Mouse (Mus musculus) ovary, adult 18-20 months (tissue): Measurements from ENCODE around the gene Tmem136.

Source experiments
- DNase-seq: peaks from one replicate; pipeline ENCODE4 v3.0.0; 2022; ENCODE audit warnings: low spot score, mixed read lengths

Gene Tmem136

GRCm38 (mm10) chr9:43108081-43108480, 8.3 kb downstream of the Tmem136 start:
- DNase-seq, result no peak

DNA sequence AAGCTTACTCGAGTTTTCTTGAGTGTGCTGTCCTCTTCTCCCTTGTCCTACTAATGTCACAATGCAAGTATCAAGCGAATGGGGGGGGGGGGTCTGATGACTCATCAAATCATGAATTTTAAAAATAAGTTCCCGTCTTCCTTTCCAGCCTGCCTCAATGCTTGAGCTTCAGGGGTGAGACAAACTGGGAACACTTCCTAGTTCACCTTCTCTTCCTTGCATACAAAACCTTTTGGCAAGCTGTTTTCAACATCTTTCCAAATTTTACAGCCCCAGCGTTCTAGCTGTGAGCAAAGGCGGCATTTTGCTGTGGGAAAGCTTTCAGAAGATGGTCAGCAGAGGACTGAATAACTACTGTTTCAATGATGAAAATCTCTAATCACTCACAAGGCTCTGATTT, 8.8 kb downstream of the Tmem136 start:
- no peak for DNase-seq

DNA sequence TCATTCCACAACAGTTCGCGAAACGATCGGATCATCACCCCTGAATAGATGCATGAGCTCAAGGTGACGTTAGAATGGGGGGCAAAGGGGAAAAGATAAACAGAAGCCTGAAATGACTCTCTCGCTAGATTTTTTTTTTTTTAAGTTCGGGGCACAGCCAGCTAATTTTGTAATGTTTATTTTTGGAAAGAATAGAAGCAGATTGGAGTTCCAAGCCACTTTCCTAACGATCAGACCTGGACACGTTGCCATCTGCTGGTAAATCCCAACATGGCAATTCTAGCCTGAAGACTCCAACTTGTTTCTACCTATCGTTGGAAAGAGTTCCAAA, 9.2 kb downstream of the Tmem136 start, which contains the start of gene Arhgef12:
TSS of gene Arhgef12 (minus strand) at position 53 of the 331 bp plus-strand sequence.
- DNase-seq, result peak; percentile 42

DNA sequence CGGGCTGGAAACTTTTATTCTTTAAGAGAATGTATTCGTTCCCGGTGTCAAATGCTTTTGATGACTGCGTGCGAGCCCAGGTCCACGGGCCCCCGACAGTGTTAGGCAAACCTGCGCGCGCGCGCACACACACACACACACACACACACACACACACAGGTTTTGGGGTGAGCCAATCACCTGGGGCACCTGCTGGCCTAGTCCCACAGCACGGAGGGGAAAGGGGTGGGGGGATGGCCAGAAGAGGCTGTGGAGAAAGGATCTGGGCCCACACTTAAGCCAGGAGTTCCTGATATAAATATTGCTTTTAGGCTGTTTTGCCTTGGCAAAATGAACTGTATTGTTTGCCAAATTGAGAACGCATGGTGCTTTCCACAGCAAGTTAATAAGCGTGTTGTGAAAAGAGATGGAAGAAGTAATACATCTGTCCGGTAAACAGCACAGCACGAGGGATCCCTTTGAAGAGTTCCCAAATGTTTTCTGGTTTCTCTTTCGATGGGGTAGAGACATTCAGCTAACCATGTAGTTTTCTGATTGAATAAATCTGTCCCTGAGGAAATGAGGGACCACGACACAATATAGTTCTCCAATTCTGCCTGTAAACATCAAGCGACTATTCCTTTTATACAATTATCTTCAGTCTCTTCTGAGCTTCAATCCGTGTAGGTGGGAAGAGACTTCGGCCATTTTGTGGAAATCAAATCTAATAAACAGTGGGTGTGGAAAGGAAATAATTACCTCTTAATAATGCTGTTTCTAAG, 9.8 kb downstream of the Tmem136 start:
- no peak for DNase-seq

GRCm38 (mm10) chr9:43105664-43106361, 10.6 kb downstream of the Tmem136 start:
- DNase-seq, result peak; percentile 91

- DNase-seq, result peak; percentile 26
Measured at GRCm38 (mm10) chr9:43104873-43105663, 11.3 kb downstream of the Tmem136 start.

DNA sequence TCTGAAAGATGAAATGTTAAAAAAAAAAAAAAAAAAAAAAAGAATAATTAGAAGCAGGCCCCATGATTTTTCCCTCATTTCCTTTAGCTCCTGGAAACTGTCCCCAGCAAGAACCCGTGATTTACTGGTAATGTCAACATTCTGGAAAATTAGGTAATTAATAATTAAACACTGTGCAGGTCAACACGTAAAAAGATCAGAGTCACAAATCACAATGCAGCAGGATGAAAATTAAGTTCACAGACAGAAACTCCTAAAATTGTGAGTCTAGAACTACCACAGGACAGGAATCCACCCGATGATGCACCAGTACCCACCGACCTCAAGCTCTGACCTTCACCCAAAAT, 11.9 kb downstream of the Tmem136 start:
- no peak for DNase-seq

- DNase-seq, result no peak
Measured at GRCm38 (mm10) chr9:43103675-43104299, 12.6 kb downstream of the Tmem136 start.

DNA sequence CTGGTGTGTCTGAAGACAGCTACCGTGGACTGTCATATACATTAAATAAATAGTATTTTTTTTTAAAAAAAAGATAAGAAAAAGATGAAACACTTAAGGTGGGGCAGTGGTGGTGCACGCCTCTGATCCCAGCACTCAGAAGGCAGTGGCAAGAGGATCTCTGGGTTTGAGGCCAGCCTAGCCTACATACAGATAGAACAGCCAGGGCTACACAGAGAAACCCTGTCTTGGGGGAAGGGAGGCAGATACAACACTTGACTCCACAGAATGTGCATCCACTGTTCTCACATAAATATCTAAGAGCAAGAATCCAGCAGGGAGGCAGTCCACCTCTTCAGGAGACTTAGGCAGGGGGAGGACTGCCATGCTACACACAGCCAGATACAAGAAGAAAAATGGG, 13.4 kb downstream of the Tmem136 start:
- no peak for DNase-seq

- no peak for DNase-seq
Measured at GRCm38 (mm10) chr9:43101936-43102595, 14.3 kb downstream of the Tmem136 start.

GRCm38 (mm10) chr9:43098922-43099321, 17.4 kb downstream of the Tmem136 start:
- DNase-seq, result no peak

DNA sequence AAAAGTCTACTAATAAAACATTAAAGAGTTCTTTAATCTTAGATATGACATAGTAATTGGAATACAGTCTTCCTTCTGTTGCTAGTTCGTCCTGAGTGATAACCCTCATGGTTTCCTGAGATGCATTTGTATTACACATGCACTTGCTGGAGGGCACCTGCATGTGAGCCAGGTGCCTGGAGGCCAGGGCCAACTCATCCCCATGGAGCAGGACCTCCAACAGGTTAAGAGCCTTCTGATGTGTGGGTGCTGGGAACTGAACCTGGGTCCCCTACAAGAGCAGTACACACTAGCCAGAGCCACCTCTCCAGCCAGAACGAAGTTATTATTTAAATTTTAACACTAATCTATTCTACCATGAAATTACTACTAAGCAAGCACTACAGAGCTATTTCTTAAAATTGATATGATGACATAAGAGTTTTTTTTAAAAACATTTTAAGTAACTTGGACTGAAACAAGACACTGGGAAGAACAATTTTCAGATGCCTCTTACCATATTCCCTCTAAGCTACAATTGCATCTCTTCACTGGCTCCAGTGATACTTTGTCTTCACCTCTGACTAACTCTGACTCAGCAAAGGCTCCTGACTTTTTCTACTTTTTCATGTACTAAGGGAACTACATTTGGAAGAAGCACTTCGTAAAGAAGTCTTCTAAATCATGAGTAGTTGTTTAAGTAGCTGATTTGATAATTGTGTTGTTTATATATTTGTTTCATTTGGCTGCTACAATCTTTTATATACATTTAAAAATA, 18.4 kb downstream of the Tmem136 start:
- no peak for DNase-seq

- DNase-seq, result no peak
Measured at GRCm38 (mm10) chr9:43096337-43096736, 20.0 kb downstream of the Tmem136 start.

GRCm38 (mm10) chr9:43094828-43095227, 21.5 kb downstream of the Tmem136 start:
- DNase-seq, result no peak

DNA sequence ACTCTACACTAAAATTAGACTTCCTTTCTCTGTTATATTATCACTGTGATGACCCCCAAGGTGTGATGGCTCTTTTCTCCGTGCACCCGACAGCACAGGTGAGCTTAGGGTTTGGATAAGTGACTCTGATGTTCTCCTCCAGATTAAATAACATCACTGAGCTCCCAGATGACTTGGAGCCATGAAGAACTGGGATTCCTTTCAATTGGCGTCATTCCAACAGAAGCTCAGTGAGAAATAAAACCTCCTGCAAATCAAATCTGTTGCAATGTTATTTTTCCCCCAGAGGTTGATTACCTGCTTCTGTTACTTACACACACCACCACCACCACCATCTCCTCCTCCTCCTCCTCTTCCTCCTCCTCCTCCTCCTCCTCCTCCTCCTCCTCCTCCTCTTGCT, 22.6 kb downstream of the Tmem136 start:
- DNase-seq, result no peak

DNA sequence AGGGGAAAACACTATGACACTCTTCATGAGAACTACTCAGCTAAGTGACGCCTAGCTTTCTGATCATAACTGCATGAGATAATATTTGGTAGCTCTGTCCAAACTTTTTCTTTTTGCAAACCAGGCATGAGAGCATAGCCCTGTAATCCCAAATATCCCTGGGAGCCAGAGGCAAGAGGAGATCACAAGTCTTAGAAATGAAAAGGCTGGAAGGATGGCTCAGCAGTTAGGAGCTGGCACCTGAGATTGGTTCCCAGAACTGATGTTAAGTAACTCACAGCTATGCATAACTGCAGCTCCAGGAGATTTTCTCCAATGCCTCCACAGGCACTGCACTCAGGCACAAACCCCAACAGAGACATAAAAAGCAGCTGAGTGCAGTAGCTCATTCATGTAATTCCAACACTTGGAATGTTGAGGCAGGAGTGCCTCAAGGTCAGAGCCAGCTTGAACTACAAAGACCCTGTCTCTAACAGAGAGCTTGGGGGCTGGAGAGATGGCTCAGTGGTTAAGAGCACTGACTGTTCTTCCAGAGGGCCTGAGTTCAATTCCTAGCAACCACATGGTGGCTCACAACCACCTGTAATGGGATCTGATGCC, 30.6 kb downstream of the Tmem136 start:
- DNase-seq, result no peak

GRCm38 (mm10) chr9:43084496-43085362, 31.6 kb downstream of the Tmem136 start:
- no peak for DNase-seq

GRCm38 (mm10) chr9:43083441-43084055, 32.8 kb downstream of the Tmem136 start:
- no peak for DNase-seq

DNA sequence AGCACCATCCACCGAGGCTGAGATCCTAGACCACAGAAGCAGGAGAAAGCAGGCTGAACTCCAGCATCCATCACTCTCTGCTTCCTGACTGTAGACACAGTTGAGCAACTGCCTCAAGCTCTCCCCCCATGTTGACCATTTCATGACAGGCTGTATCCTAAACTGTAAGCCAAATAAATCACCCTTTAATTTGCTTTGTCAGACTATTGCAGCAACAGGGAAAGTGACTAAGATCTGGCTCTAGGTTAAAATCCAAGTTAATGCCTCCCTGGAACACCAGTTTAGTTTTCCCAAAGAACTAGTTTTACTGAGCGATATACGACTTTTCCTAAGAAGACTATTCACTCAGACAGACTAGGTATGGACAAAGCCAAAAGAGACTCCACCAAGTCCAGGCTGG, 37.7 kb downstream of the Tmem136 start:
- DNase-seq, result no peak
